Mouse (Mus musculus) heart, adult 9 months (tissue): Measurements from ENCODE around the gene Large2.

Experiments
- DNase-seq, 2 experiments: peaks; one replicate each; pipeline ENCODE4 v3.0.0; 2022; ENCODE audit warnings: low spot score in 2 of 2

The Large2 gene

GRCm38 (mm10) chr2:92390206-92390930 is 15.7 kb upstream of the Large2 start:
- DNase-seq: no peak

- DNase-seq: no peak
Observed at GRCm38 (mm10) chr2:92389645-92390044, 15.0 kb upstream of the Large2 start.

- DNase-seq: peak; percentile 86 to 87
Observed at GRCm38 (mm10) chr2:92388891-92389641, 14.4 kb upstream of the Large2 start.

GRCm38 (mm10) chr2:92388081-92388517 is 13.4 kb upstream of the Large2 start:
- DNase-seq: no peak

GRCm38 (mm10) chr2:92387646-92388045 is 13.0 kb upstream of the Large2 start:
- DNase-seq: no peak

- DNase-seq: no peak
Observed at GRCm38 (mm10) chr2:92386821-92387570, 12.3 kb upstream of the Large2 start.

- no peak for DNase-seq
Observed at GRCm38 (mm10) chr2:92385113-92386051, 10.7 kb upstream of the Large2 start.

- DNase-seq: no peak
Observed at GRCm38 (mm10) chr2:92384101-92384500, 9.4 kb upstream of the Large2 start.

- no peak for DNase-seq
Observed at GRCm38 (mm10) chr2:92382759-92383158, 8.1 kb upstream of the Large2 start.

GRCm38 (mm10) chr2:92381901-92382588 is 7.4 kb upstream of the Large2 start, which contains the start of gene 1700029I15Rik:
Gene 1700029I15Rik (plus strand): TSS chr2:92382538.
- no peak for DNase-seq

- no peak for DNase-seq
Observed at GRCm38 (mm10) chr2:92381161-92381560, 6.5 kb upstream of the Large2 start.

GRCm38 (mm10) chr2:92380495-92381050 is 5.9 kb upstream of the Large2 start:
- DNase-seq: no peak

- no peak for DNase-seq
Observed at GRCm38 (mm10) chr2:92379783-92380494, 5.3 kb upstream of the Large2 start.

GRCm38 (mm10) chr2:92377320-92377719 is 2.7 kb upstream of the Large2 start:
- DNase-seq: no peak

GRCm38 (mm10) chr2:92376300-92376699 is 1.6 kb upstream of the Large2 start:
- DNase-seq: no peak

- no peak for DNase-seq
Observed at GRCm38 (mm10) chr2:92375788-92376187, 1.1 kb upstream of the Large2 start.

- DNase-seq: peak; percentile 97 to 99
Observed at GRCm38 (mm10) chr2:92375099-92375623, 492 bp upstream of the Large2 start.

GRCm38 (mm10) chr2:92373437-92373813 is 1.2 kb downstream of the Large2 start:
- DNase-seq: no peak

- no peak for DNase-seq
Observed at GRCm38 (mm10) chr2:92372767-92373436, 1.8 kb downstream of the Large2 start.
